Mouse (Mus musculus) MEL (cell line): ENCODE measurements around the gene Trpm8. TPM values are rescaled to one million over a fixed set of nuclear protein-coding genes. Genes with fewer than 3 reads are reported as not detected.
A peak's percentile ranks its signal among the peaks of the same experiment; 100 is the strongest.

ENCODE experiments used
- DNase-seq: peaks from one replicate; pipeline ENCODE4 v3.0.0; 2011; ENCODE audit warnings: low read depth, low spot score
- H3K27ac ChIP-seq: 2 replicates; pipeline ENCODE4 v1.5.1; 2012; ENCODE audit warnings: low read depth, mild to moderate bottlenecking, control low read depth, low read length, moderate library complexity; ENCODE audit not compliant: control insufficient read depth
- H3K27me3 ChIP-seq, 2 experiments: fragments of 150-350 bp in 1 of 2; sonication (generic) in 1 of 2; 2 replicates each; pipeline ENCODE4 v1.6.1; 2012; ENCODE audit warnings: low read length in 2 of 2, mild to moderate bottlenecking in 2 of 2, improper control_type of control experiment in 1 of 2, moderate library complexity in 1 of 2; ENCODE audit not compliant: insufficient read depth in 2 of 2, control insufficient read depth in 1 of 2
- H3K36me3 ChIP-seq, 2 experiments: 2 replicates each; pipeline ENCODE4 v1.6.1; 2012 to 2014; ENCODE audit warnings: low read length in 2 of 2, improper control_type of control experiment in 1 of 2, inconsistent platforms in 1 of 2, mild to moderate bottlenecking in 1 of 2; ENCODE audit not compliant: insufficient read depth in 2 of 2, control insufficient read depth in 1 of 2
- H3K4me1 ChIP-seq, 2 experiments: fragments of 150-350 bp in 1 of 2; sonication (generic) in 1 of 2; 2 replicates each; pipeline ENCODE4 v1.6.1; 2012; ENCODE audit warnings: low read length in 2 of 2, improper control_type of control experiment in 1 of 2, mild to moderate bottlenecking in 1 of 2; ENCODE audit not compliant: insufficient read depth in 2 of 2, control insufficient read depth in 1 of 2
- H3K4me3 ChIP-seq, 2 experiments: fragments of 150-350 bp in 1 of 2; sonication (generic) in 1 of 2; 2 replicates each; pipeline ENCODE4 v1.5.1; 2012; ENCODE audit warnings: low read depth in 2 of 2, low read length in 2 of 2, mild to moderate bottlenecking in 2 of 2, moderate library complexity in 2 of 2, control low read depth in 1 of 2, improper control_type of control experiment in 1 of 2; ENCODE audit not compliant: control insufficient read depth in 1 of 2, insufficient read depth in 1 of 2
- H3K79me2 ChIP-seq: 2 replicates; pipeline ENCODE4 v1.6.1; 2012; ENCODE audit warnings: mild to moderate bottlenecking, low read length, moderate library complexity; ENCODE audit not compliant: control insufficient read depth, poor library complexity, insufficient read depth
- H3K9ac ChIP-seq: 2 replicates; pipeline ENCODE4 v1.6.1; 2012; ENCODE audit warnings: low read depth, mild to moderate bottlenecking, control low read depth, low read length, moderate library complexity; ENCODE audit not compliant: control insufficient read depth, poor library complexity, severe bottlenecking
- H3K9me3 ChIP-seq: fragments of 150-350 bp; sonication (generic); replicated peaks from 2 replicates; pipeline ENCODE4 v1.6.1; 2012; ENCODE audit warnings: mild to moderate bottlenecking, low read length, improper control_type of control experiment, moderate library complexity; ENCODE audit not compliant: insufficient read depth
- CHD2 ChIP-seq: IDR thresholded peaks from 2 replicates; pipeline ENCODE4 v1.6.1; 2011; ENCODE audit warnings: low read length, improper control_type of control experiment
- CTCF ChIP-seq, 3 experiments: IDR thresholded peaks in 2 of 3; conservative IDR thresholded peaks in 1 of 3; 2 replicates each; pipeline ENCODE4 v1.5.1; 2011 to 2012; ENCODE audit warnings: low read length in 3 of 3, low read depth in 2 of 3, mild to moderate bottlenecking in 2 of 3, improper control_type of control experiment in 1 of 3, inconsistent platforms in 1 of 3, mixed read lengths in 1 of 3, moderate library complexity in 1 of 3; ENCODE audit not compliant: control insufficient read depth in 1 of 3, insufficient read depth in 1 of 3, poor library complexity in 1 of 3, severe bottlenecking in 1 of 3
- E2F4 ChIP-seq: IDR thresholded peaks from 2 replicates; pipeline ENCODE4 v1.6.1; 2011; ENCODE audit warnings: low read depth, low read length, improper control_type of control experiment, borderline replicate concordance
- ELF1 ChIP-seq: IDR thresholded peaks from 2 replicates; pipeline ENCODE4 v1.6.1; 2014; ENCODE audit warnings: low read depth, mild to moderate bottlenecking, inconsistent platforms, low read length, improper control_type of control experiment, moderate library complexity
- EP300 ChIP-seq, 2 experiments: IDR thresholded peaks; 2 replicates each; pipeline ENCODE4 v1.6.1; 2011; ENCODE audit warnings: improper control_type of control experiment in 2 of 2, low read length in 2 of 2, low read depth in 1 of 2, mild to moderate bottlenecking in 1 of 2
- GABPA ChIP-seq: IDR thresholded peaks from 2 replicates; pipeline ENCODE4 v1.6.1; 2012; ENCODE audit warnings: low read depth, mild to moderate bottlenecking, inconsistent platforms, low read length, improper control_type of control experiment, moderate library complexity
- JUND ChIP-seq: IDR thresholded peaks from 2 replicates; pipeline ENCODE4 v1.6.1; 2011; ENCODE audit warnings: low read depth, mild to moderate bottlenecking, improper control_type of control experiment, low read length
- MAZ ChIP-seq: IDR thresholded peaks from 2 replicates; pipeline ENCODE4 v1.6.1; 2012; ENCODE audit warnings: low read depth, mild to moderate bottlenecking, inconsistent platforms, low read length, improper control_type of control experiment
- MXI1 ChIP-seq: IDR thresholded peaks from 2 replicates; pipeline ENCODE4 v1.6.1; 2011; ENCODE audit warnings: mild to moderate bottlenecking, low read depth, low read length, improper control_type of control experiment
- MYB ChIP-seq: IDR thresholded peaks from 2 replicates; pipeline ENCODE4 v1.6.1; 2011; ENCODE audit warnings: mild to moderate bottlenecking, low read depth, low read length, improper control_type of control experiment
- NELFE ChIP-seq: IDR thresholded peaks from 2 replicates; pipeline ENCODE4 v1.6.1; 2011; ENCODE audit warnings: low read depth, low read length, improper control_type of control experiment
- POLR2A ChIP-seq, 2 experiments: IDR thresholded peaks; 2 replicates each; pipeline ENCODE4 v1.6.1; 2011 to 2012; ENCODE audit warnings: low read length in 2 of 2, mild to moderate bottlenecking in 2 of 2, control low read depth in 1 of 2, improper control_type of control experiment in 1 of 2, low read depth in 1 of 2, moderate library complexity in 1 of 2; ENCODE audit not compliant: control insufficient read depth in 1 of 2, insufficient read depth in 1 of 2, poor library complexity in 1 of 2
- POLR2AphosphoS2 ChIP-seq: IDR thresholded peaks from 2 replicates; pipeline ENCODE4 v1.6.1; 2011; ENCODE audit warnings: low read length, improper control_type of control experiment
- POLR2AphosphoS5 ChIP-seq: IDR thresholded peaks from 2 replicates; pipeline ENCODE4 v1.6.1; 2012; ENCODE audit warnings: low read depth, borderline replicate concordance, mild to moderate bottlenecking, inconsistent platforms, low read length, moderate library complexity, mixed read lengths
- RAD21 ChIP-seq: IDR thresholded peaks from 2 replicates; pipeline ENCODE4 v1.6.1; 2011; ENCODE audit warnings: mild to moderate bottlenecking, low read depth, low read length, improper control_type of control experiment
- SMC3 ChIP-seq: IDR thresholded peaks from 2 replicates; pipeline ENCODE4 v1.6.1; 2011; ENCODE audit warnings: low read depth, low read length, improper control_type of control experiment
- TAL1 ChIP-seq: IDR thresholded peaks from 2 replicates; pipeline ENCODE4 v1.6.1; 2012; ENCODE audit warnings: mild to moderate bottlenecking, inconsistent platforms, low read length, moderate library complexity, mixed read lengths
- TCF12 ChIP-seq: IDR thresholded peaks from 2 replicates; pipeline ENCODE4 v1.6.1; 2014; ENCODE audit warnings: low read depth, mild to moderate bottlenecking, inconsistent platforms, low read length, improper control_type of control experiment, moderate library complexity
- USF1 ChIP-seq: IDR thresholded peaks from 2 replicates; pipeline ENCODE4 v1.6.1; 2014; ENCODE audit warnings: low read depth, mild to moderate bottlenecking, inconsistent platforms, low read length, improper control_type of control experiment, moderate library complexity
- polyA plus RNA-seq, 2 experiments: library from polyadenylated mRNA; stranded (reverse) in 1 of 2; unstranded in 1 of 2; fragments of >175 nt in 1 of 2; fragments of >200 nt in 1 of 2; gene quantifications; 2 replicates each; pipeline versions ENCODE4 v1.2.1 to v1.2.4; 2012; ENCODE audit warnings: low replicate concordance in 2 of 2, low read depth in 1 of 2; ENCODE audit not compliant: insufficient read length in 2 of 2, insufficient read depth in 1 of 2, missing spikeins in 1 of 2
- total RNA-seq: library from RNA; depleted of rRNA; stranded (reverse); fragments of 300-350 nt; gene quantifications from 2 replicates; pipeline ENCODE4 v1.2.3, GENCODE M21; 2012

The Trpm8 gene
- total and polyA plus RNA-seq, 3 experiments = not detected

DNA sequence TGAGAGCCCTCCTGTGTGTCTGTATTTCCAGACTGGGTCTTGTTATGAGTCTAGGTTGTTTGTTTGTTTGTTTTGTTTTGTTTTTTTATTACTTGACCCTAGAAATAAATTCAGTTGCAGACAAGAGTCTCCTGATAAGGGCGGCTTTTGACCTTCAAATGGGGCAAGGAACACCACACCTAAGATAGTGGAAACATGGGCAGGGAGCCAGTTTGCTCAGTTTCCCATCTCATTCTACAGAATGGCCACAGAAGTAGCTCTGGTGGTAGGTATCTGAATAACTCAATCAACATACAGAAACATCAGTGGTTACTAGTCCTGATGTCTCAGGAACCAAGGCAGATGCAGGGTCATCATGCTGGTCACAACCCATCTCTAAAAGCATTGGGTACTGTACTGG lies 17.2 kb downstream of the Trpm8 start:
- Histone ChIP-seq H3K79me2 (no peaks in the 10 kb centered on the region), H3K4me3 (no peak overlapping the region), H3K4me1 (no peaks in the 10 kb centered on the region), H3K9ac (no peak overlapping the region), H3K36me3 (no peaks in the 10 kb centered on the region), H3K27ac (no peak overlapping the region), H3K27me3 (peaks cover 0 to 2% of the 10 kb centered on the region in 2 experiments; a peak in 1 of 4 replicates), H3K9me3 (no peaks in the 10 kb centered on the region)
- TF ChIP-seq JUND (no peak), TAL1 (peak; percentile 1; the same call in 1 of the 2 replicates)
- DNase-seq = peak; percentile 7

DNA sequence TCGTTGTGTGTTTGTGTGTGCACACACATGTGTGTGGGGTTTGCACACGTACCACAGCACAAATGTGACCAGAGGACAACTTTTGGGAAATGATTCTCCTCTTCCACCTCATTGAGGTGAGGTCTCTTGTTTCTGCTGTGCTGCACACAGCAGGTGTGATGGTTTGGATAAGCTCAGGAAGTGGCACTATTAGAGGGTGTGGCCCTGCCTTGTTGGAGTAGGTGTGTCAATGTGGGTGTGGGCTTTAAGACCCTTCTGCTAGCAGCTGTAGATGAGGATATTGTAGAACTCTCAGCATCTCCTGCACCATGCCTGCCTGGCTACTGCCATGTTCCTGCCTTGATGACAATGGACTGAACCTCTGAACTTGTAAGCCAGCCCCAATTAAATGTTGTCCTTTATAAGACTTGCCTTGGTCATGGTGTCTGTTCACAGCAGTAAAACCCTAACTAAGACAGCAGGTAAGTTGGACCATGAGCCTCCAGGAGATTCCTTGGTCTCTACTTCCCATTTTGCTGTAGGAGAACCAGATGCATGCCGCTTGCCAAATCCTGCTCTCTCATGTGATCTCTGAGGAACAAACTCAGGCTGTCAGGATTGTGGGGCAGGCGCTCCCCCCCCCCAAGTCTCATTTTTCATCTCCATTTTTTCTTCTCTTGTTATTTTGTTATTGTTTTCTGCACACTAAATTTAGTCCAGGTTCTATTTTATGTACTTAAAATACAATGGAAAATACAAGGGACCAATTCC lies 18.9 kb downstream of the Trpm8 start:
- H3K27me3 ChIP-seq = peaks cover 0 to 2% of the 10 kb centered on the region in 2 experiments; a peak in 1 of 4 replicates
- no peaks in the 10 kb centered on the region for H3K79me2 ChIP-seq
- H3K9ac ChIP-seq = no peak overlapping the region
- no peak; the same call in 1 of the 2 replicates for TF ChIP-seq POLR2AphosphoS5
- TF ChIP-seq MAZ = no peak
- TF ChIP-seq NELFE = no peak
- TF ChIP-seq POLR2AphosphoS2 = no peak
- TF ChIP-seq MXI1 = no peak
- TF ChIP-seq GABPA = no peak
- no peak for TF ChIP-seq ELF1
- TF ChIP-seq EP300 (IDR thresholded peaks at IDR 0.05; ENCODE audit: low read depth in 1 of 2, low read length in 2 of 2) = no peak
- TF ChIP-seq RAD21 = no peak
- TF ChIP-seq MYB = no peak
- no peak for TF ChIP-seq TCF12
- no peak for TF ChIP-seq SMC3
- TF ChIP-seq E2F4 = no peak
- no peak for TF ChIP-seq CHD2
- TF ChIP-seq USF1 = no peak
- TF ChIP-seq CTCF (IDR thresholded peaks at IDR 0.05 in 2 of 3, conservative IDR thresholded peaks at IDR 0.05 in 1 of 3; ENCODE audit: control insufficient read depth in 1 of 3, insufficient read depth in 1 of 3, low read depth in 2 of 3, low read length in 3 of 3, poor library complexity in 1 of 3, severe bottlenecking in 1 of 3) = no peak
- TF ChIP-seq POLR2A (IDR thresholded peaks at IDR 0.05; ENCODE audit: control insufficient read depth in 1 of 2, insufficient read depth in 1 of 2, low read depth in 1 of 2, low read length in 2 of 2, poor library complexity in 1 of 2) = no peak
- no peak overlapping the region for H3K27ac ChIP-seq
- H3K4me3 ChIP-seq = no peak overlapping the region
- no peaks in the 10 kb centered on the region for H3K4me1 ChIP-seq
- no peaks in the 10 kb centered on the region for H3K36me3 ChIP-seq
- DNase-seq = peak; percentile 11
- no peaks in the 10 kb centered on the region for H3K9me3 ChIP-seq
